Mouse (Mus musculus) ES-Bruce4 (cell line): ENCODE data around the gene Rpa1.

Experiments used
- CTCF ChIP-seq: IDR thresholded peaks from one replicate; pipeline ENCODE4 v1.8.1; 2011; ENCODE audit warnings: low read depth, low read length
- EP300 ChIP-seq: IDR thresholded peaks from 2 replicates; pipeline ENCODE4 v1.6.1; 2011; ENCODE audit warnings: low read depth, low read length; ENCODE audit not compliant: insufficient read depth
- POLR2A ChIP-seq: IDR thresholded peaks from one replicate; pipeline ENCODE4 v1.8.1; 2011; ENCODE audit warnings: low read length; ENCODE audit not compliant: insufficient read depth

DNA sequence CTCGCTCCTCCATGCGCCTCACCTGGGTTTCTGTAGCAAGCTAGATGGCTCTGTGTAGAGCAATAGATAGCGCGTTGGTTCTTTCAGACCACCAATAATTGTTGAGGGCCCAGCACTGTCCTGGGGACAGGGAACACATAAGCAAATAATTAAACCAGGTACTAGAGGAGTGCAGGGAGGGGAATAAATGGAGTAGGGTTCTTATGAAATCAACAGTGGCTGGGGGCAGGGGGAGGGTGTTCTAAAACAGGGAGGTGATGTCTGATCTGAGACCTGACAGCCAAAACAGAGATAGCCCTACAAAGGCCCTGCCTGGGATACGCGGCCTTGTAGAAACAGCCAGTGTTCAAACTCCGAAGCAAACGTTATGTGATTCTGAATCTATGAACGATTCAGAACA is 98.5 kb downstream of the Rpa1 start:
- TF ChIP-seq POLR2A = no peak
- no peak for TF ChIP-seq CTCF
- no peak for TF ChIP-seq EP300
